Mouse (Mus musculus) olfactory bulb, adult 2 months (tissue): Measurements from ENCODE around the gene Tbcc. TPM values are rescaled to one million over a fixed set of nuclear protein-coding genes. Genes with fewer than 3 reads are reported as not detected.
"Not testable (repeated sequence)": the region's sequence is repeated elsewhere in the genome, so short reads cannot be mapped to it uniquely, and the experiment has no call there.

ENCODE experiments used
- H3K27ac ChIP-seq: fragments of 200-500 bp; 2 replicates; pipeline ENCODE4 v1.5.1; 2012; ENCODE audit warnings: low read depth, low read length; ENCODE audit not compliant: insufficient read depth
- H3K4me1 ChIP-seq: fragments of 200-500 bp; 2 replicates; pipeline ENCODE4 v1.6.1; 2012; ENCODE audit warnings: low read length; ENCODE audit not compliant: control insufficient read depth, insufficient read depth
- H3K4me3 ChIP-seq: fragments of 200-500 bp; 2 replicates; pipeline ENCODE4 v1.5.1; 2012; ENCODE audit warnings: mild to moderate bottlenecking, low read depth, low read length, moderate library complexity; ENCODE audit not compliant: insufficient read depth
- CTCF ChIP-seq: fragments of 200-500 bp; IDR thresholded peaks from 2 replicates; pipeline ENCODE4 v1.5.1; 2012; ENCODE audit warnings: low read depth, mild to moderate bottlenecking, low read length, moderate library complexity; ENCODE audit not compliant: insufficient read depth
- POLR2A ChIP-seq: fragments of 200-500 bp; IDR thresholded peaks from 2 replicates; pipeline ENCODE4 v1.6.1; 2012; ENCODE audit warnings: mild to moderate bottlenecking, low read depth, low read length, moderate library complexity; ENCODE audit not compliant: insufficient read depth
- WGBS: fragments of 180-500 bp; shearing (Covaris S2); methylation state at CpG from one replicate; pipeline ENCODE4 v1.1.7; 2018; 5-methylcytosine and 5-hydroxymethylcytosine counted together
- polyA plus RNA-seq: library from polyadenylated mRNA; stranded (reverse); fragments of >200 nt; gene quantifications from 2 replicates; pipeline ENCODE4 v1.2.4, GENCODE M21; 2012; ENCODE audit warnings: low replicate concordance; ENCODE audit not compliant: missing spikeins, insufficient read depth, insufficient read length

Tbcc gene
- not detected in 2 replicates for polyA plus RNA-seq

- Histone ChIP-seq H3K4me1 (peaks cover 22% of the 10 kb centered on the region), H3K4me3 (peak within 1 kb of the TSS; percentile 88), H3K27ac (peak within 1 kb of the TSS; percentile 95)
- TF ChIP-seq POLR2A = peak; percentile 91
- TF ChIP-seq CTCF = no peak
- WGBS = under 1% methylated on average over 40 of the region's 40 CpGs
Observed at GRCm38 (mm10) chr17:46890116-46890815, at the start of gene Tbcc. Gene Tbcc (plus strand): TSS chr17:46890684.

- no peak overlapping the region for H3K4me3 ChIP-seq
- 33% methylated on average over 2 of the region's 2 CpGs for WGBS
- no peak overlapping the region for H3K27ac ChIP-seq
- H3K4me1 ChIP-seq = peaks cover 7% of the 10 kb centered on the region
- TF ChIP-seq POLR2A (no peak), CTCF (no peak)
Observed at GRCm38 (mm10) chr17:46843022-46843421, 47.5 kb upstream of the Tbcc start.

- Histone ChIP-seq H3K4me1 (peaks cover 10% of the 10 kb centered on the region), H3K4me3 (no peak overlapping the region), H3K27ac (no peak overlapping the region)
- TF ChIP-seq CTCF = no peak
- no peak for TF ChIP-seq POLR2A
- WGBS = 75% methylated on average over 7 of the region's 7 CpGs
Observed at GRCm38 (mm10) chr17:46843716-46844115, 46.8 kb upstream of the Tbcc start.

GRCm38 (mm10) chr17:46844811-46845210 is 45.7 kb upstream of the Tbcc start:
- Histone ChIP-seq H3K4me3 (no peak overlapping the region), H3K27ac (no peak overlapping the region), H3K4me1 (peaks cover 10% of the 10 kb centered on the region)
- TF ChIP-seq CTCF (no peak), POLR2A (no peak)
- WGBS = 89% methylated on average over 10 of the region's 10 CpGs

GRCm38 (mm10) chr17:46845262-46845661 is 45.2 kb upstream of the Tbcc start:
- WGBS = 85% methylated on average over 12 of the region's 12 CpGs
- Histone ChIP-seq H3K27ac (no peak overlapping the region), H3K4me1 (peaks cover 10% of the 10 kb centered on the region), H3K4me3 (no peak overlapping the region)
- TF ChIP-seq POLR2A (no peak), CTCF (no peak)

GRCm38 (mm10) chr17:46846573-46846972 is 43.9 kb upstream of the Tbcc start:
- not testable (repeated sequence) for H3K27ac ChIP-seq, H3K4me3 ChIP-seq, H3K4me1 ChIP-seq
- WGBS = 97% methylated on average over 18 of the region's 18 CpGs

- WGBS = 87% methylated on average over 7 of the region's 7 CpGs
- Histone ChIP-seq H3K4me1 (peaks cover 10% of the 10 kb centered on the region), H3K4me3 (no peak overlapping the region), H3K27ac (no peak overlapping the region)
- TF ChIP-seq POLR2A (no peak), CTCF (no peak)
Observed at GRCm38 (mm10) chr17:46847206-46847605, 43.3 kb upstream of the Tbcc start.

- H3K27ac ChIP-seq = no peak overlapping the region
- no peak overlapping the region for H3K4me3 ChIP-seq
- peaks cover 14% of the 10 kb centered on the region for H3K4me1 ChIP-seq
- 44% methylated on average over 6 of the region's 6 CpGs for WGBS
- no peak for TF ChIP-seq CTCF
- TF ChIP-seq POLR2A = no peak
Observed at GRCm38 (mm10) chr17:46852725-46853124, 37.8 kb upstream of the Tbcc start.

GRCm38 (mm10) chr17:46853281-46853680 is 37.2 kb upstream of the Tbcc start:
- no peak overlapping the region for H3K27ac ChIP-seq
- TF ChIP-seq POLR2A = no peak
- TF ChIP-seq CTCF = no peak
- H3K4me3 ChIP-seq = no peak overlapping the region
- 19% methylated on average over 6 of the region's 6 CpGs for WGBS
- peaks cover 14% of the 10 kb centered on the region for H3K4me1 ChIP-seq
